Mouse (Mus musculus) kidney, postnatal 10 days (tissue): ENCODE results near the gene Fam171a2.

Source experiments
- DNase-seq: peaks from one replicate; pipeline ENCODE4 v3.0.0; 2021; ENCODE audit warnings: mixed read lengths

Fam171a2 gene

DNA sequence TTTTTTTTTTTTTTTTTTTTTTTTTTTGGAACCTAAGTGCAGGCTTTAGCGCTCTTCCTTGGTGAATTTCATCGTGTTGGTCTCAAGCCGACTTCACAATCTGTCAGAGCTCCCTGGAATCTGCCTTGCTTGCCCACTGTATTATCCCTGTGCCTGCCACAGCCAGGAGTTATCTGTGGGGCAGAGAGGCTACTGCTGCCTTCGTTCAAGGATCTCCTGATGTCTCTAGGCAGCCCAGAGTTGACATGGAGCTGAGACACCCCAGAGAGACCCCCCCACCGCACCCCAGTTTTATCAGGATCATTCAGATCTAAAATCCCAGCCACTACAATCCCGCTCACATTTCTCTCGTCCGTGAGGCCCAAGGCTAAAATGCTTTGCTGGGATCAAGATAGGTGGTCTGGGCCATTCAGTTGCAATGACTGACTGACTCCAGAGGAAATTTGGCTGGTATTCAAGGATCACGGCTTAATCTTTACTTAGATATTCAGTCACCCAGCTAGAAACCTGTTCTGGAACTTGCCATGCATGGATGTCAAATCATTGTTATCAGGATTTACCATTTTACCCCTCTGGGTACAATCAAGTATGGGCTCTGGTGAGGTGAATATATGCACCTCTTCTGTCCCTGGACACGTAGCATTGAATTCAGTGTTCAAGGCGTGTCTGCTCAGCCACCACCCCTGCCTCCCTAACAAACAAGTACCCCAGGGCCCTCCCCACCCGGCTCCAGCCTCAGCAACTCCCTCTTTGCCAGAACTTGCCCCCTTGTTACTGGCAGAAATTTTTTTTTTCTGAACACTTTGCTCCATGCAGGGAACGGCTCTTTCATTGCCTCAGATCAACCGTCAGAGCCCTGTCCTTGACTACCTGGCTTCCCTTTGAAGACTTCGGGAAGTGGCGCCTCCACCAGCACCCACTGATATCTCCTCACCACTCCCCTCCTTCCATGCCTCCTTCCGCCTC is 1.8 kb upstream of the Fam171a2 start:
- no peak for DNase-seq

DNA sequence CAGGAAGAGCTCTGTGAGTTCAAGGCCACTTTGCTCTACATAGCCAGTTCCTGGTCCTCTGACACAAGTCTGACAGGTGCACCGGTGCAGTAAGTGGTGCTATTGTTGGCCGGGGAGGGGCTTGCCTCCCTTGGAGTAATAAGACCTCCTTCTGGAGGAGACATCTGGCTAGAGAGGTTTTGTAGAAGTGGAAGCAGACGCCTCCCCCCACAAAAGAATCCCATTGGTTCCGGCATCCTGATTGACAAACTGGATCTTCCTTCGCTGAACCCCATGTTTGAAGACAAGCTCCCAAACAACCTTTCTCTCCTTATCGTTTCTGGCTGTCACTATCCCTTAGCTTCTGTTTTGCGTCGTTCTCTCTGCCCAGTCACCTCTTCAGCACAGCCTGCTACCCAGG is 845 bp upstream of the Fam171a2 start:
- DNase-seq: no peak

DNA sequence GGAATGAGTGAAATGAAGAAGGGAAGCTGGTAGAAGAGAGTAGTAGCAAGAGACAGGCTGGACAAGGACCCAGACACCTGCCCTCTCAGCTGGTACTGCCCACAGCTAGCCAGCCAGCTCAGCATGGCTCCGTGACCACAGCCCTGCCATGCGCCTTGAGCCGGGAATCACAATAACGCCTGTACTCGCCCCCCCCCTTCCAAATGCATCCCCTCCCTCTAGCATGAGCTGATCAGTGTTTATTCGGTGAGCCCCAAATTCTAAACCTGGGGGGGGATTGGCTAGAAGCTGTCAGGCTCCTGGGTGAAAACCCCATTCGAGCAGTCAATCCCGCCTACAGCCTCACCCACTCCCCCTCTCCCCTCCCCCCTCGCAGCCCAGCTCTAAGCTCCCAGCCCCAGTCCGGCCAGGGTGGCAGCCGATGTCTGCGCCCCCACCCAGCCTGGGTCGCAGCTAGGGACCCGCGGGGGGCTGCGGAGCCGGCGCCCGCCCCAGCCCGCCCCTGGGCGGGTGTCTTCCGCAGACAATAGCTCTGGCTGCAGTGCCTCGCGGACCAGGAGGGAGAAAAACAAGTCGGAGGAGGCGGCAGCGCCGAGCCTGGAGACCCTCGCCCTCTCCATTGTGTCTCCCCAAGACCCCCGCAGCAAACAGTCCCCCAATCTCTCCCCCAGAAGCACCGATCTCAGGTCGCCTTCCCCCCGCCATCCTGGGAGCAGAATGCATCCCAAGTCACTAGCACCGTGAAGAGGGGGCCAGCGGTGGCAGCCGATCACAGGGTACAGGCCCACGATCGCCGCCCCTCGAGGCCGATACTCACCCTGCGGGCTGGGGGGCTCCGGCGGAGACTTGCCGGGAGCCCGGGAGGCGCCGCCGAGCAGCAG is 661 bp downstream of the Fam171a2 start:
- DNase-seq: peak; percentile 76

DNA sequence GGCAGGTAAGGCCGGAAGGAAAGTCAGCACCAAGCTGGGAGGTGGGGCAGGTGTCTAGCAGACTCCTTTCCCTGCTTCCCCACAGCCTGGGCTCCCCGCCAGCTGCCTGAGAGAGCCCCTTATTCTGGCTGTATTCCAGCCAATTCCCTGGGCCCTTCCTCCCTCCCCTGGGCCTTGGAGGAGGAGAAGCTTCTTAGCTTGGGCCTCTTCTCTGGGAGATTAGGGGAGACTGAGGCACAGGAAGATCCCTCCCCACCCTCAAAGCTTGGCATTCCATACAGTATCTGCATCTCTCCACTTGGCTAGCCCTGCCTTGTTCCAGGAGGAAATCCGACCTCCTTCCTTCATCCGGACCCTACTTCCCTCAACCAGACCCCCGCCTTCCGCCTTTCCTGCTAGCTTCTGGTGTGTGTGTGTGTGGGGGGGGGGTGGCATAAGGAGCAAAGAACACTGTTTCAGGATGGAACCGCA is 1.6 kb downstream of the Fam171a2 start:
- peak; percentile 85 for DNase-seq

DNA sequence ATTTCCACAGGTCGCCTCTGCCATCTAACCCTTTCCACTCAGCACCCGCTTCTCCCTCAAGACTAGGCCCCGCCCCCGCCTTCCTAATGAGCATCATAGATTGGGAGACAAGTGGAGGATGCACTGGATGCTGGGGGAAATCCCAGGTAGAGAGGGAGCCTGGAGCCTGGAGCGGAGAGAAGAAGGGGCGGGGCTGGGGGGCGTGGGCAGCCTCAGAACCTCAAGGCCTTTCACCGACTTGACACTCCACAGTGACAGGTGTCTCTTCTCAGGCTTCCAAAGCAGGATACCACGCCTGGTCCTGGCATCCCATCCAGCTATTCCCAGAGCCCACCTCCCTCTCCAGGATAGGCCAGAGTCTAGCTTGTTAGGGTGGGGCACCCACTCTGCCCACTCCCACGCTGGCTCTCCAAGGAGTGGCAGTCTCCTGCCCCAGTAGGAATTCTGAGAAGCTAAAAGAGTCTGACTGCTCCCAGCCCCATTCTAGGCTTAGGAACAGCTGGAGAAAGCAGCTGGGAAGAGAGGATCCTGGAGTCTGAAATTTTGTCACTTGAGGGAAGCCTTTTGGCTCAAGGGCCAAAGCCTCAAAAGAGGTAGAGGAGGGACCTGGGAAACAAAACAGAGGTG is 2.1 kb downstream of the Fam171a2 start:
- DNase-seq: peak; percentile 59

DNA sequence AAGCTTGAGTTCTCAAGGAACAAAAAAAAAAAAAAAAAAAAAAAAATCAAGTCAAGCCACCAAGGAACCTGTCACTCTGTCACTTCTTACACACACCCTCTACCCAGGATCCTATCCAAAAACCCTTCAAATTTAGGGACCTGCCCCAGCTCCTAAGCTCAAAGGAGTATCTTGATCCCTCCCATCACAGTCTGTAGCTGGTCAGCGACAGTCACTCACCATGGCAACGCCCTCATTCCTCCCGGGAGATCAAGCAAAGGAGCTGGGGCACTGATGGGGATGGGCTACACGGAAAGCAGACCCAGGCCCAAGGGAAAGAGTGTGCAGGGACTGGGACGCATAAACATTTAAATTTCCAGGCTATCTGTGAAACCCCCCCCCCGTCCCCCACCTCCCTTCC is 2.7 kb downstream of the Fam171a2 start:
- no peak for DNase-seq

DNA sequence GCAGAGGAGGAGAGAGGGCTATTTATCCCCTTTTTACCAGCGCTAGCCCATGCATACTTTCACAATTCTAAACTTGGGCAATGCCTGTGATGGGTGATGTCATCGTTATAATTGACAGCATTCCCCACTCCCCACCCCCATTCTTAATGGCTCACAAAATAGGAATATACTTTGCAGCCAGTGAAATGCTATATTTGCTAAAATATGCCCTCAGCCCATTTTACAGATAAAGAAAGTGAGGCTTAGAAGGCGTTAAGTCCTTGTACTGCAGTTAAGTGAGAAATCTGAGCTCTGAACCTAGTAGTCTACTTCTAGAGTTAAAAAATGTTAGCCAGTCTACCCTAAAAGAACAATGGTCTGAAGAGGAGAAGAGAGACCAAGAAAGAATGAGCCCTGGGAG is 3.2 kb downstream of the Fam171a2 start:
- DNase-seq: no peak

DNA sequence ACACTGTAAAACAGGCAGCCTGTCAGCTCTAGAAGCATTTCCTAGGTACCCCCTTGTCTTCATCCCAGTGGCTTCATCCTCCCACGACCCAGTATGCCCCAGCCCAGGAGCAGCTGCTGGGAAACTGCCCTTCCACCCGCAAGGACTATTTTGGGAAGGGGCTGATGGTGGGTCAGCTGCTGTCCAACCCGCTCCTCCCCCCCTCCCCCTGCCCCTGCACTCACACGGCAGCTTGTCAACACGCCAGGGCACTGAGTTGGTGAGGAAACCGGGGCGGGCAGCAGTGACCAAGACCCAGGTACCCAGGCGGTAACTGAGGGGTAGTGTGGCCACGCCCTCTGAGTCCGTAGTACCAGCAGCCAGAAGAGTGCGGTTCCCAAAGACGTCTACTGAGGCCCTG is 3.7 kb downstream of the Fam171a2 start:
- peak; percentile 35 for DNase-seq

DNA sequence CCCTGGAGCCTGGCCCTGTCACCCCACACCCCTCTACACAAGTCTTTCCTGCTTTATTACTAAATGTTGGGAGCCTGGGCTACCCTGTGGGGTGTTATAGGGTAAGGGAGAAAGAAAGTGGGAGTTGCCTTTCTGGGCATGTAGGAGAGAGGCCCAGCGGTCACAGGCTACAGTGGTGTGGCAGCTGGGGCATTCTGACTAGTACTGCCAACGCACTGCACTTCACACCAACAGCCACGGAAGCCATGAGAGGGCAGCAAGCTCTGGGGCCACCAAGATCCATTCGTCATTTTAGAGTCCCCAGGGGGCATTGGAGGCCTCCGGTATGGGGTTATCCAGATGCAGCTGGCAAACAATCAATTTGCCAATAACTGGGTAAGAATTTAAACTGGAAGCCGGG is 5.4 kb downstream of the Fam171a2 start:
- no peak for DNase-seq

DNA sequence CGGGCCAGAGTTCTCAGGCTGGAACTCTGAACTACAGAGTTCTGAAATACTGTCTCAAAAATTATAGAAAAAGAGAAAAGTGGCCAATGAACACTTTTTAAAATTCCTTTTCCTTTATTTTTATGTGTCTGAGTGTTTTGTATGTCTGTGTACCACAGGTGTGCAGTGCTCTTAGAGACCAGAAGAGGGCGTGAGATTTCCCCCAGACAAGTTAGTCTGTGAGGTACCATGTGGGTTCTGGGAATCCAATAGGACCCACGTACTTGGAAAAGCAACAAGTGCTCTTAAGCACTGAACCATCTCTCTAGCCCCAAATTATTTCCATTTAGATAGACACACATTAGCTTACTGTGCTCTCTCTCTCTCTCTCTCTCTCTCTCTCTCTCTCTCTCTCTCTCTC is 6.0 kb downstream of the Fam171a2 start:
- DNase-seq: no peak

DNA sequence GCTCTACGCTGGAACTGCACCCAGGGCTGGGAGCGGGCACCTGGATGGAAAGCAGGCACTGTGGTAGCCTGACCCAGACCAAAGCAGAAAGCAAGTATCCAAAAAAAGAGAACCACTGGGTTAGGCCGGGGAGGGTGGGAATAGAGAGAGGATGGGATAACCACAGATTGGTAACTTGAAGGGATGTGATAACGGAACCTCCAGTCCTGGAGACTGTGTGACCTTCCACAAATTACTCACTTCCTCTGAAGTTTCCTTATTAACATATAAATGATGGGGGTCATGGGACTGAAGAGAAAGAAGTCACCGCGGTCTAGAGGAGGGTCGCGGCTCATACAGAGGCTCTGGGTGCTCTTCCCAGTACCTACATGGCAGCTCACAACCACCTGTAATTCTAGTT is 7.2 kb downstream of the Fam171a2 start:
- DNase-seq: no peak

DNA sequence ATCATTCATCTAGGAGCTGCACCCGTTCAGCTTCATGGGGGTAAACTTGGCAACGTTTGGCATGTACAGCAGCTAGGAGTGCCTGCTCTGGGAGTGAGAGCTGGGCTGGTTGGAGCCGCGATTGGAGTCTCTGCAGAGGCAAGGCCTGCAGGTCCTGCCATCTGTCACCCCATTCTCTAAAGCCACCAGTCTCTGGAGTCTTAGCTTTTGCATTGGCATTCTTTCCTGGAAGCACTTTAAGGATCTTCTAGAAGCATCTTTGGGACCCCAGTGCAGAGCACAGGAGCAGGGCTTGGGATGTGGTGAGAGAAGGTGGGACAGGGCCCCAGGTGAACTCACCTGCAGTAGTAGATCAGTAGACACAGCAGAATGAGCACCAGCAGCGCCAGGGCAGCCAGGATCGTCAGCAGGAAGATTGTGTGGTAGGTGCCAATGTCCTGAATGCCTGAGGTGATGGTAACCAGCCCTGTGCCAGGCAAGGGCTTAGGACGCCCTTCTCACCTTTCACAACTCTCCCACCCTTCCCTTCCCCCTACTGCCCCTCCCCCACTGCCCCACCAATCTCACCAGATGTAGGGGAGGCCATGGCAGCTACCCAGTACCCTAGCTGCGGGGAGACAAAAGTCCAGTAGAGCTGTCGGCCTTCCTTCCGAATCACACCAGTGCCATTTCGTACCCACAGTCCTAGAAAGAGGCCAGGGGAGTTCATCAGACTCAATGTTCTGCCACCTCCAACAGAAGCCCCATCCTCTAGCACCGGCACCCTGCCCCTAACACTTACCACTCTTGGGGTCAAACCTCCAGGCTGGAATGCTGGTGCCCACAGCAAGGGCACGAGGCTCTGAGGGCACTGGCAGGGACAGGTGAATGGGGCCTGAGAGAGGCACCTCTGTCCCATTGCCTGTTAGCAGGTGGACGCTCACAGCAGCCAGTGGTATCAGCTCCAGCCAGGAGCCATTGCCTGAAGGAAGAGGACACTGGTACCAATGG is 8.1 kb downstream of the Fam171a2 start:
- DNase-seq: no peak

DNA sequence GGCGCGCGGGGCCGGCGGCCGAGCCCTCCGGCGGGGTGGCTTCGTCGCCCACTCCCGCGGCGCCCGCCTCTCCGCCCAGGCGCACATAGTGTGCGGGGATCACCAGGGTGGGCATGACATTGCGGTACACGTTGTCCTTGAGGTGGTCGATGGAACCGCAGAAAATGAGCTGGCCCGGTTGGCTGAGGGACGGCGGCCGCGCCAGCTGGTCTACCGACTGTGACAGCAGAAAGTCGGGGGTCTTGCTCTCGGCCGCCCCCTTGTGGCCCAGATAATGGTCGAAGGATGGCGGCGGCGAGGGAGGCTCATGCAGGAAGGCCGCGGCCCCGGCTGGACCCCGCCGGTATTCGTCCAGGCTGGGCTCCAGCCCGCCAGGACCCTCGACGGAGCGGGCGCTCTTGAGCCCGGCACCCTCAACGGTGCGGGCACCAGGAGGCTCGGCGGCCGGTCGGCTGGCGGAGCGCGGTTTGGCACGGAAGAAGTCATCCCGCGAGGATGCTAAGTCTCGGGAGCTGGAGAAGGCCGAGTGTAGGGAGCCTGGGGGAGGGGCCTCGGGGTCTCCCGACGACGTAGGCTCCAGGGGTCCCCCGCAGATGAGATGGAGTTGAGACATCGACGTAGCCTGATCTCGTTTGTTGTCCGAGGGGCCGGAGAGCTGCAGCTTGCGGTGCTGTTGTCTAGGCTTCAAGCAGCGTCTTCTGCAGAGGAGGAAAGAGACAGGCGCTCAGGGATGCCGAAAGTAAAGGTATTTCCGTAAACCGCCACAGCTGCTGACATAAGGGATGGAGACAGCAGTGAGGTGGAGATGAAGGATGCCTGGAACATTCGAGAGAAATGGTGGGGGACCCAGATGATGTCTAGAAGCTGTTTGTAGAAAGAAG is 9.0 kb downstream of the Fam171a2 start:
- DNase-seq: peak; percentile 94

DNA sequence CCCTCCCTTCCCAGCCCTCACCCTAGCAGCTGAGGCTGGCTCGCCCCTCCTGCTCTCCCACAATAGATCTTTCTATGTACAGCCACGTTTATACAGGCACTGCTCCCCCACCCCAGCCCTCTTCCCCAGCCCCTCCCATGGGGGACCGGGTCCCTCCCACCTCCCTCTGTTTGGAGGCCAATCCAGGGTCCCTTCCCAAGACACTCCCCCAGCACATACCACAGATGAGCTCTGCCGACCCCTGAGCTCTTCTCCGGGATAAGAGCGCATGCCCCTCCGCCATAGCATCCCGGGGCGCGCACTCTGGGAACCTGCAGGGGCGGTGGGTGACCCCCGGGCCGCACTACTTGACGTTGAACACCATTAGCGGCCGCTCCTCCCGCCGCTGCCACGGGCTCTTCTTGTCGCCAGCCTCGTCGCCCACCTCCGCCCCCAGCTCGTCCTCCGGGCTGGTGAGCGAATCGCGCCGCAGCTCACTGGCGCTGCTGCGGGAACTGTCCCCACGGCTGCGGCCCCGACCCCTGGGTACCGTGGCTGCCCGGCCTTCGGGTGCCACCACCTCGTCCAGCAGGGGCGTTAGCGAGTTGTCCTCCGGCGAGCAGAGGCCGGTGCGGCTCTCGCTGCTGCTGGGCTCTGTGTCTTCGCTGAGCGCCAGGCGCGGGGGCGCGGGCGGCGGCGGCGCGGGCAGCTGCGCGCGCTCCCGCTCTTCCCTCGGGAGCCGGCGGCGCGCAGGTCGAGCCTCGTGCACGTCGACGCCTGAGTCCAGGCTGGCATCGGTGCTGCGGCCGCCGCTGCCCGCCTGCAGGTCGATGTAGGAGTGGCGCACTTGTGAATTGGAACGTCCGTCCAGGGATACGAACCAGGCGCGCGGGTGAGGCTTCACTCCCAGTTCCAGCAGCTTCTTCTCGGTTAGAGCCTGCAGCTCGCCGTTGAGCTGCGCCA is 10.1 kb downstream of the Fam171a2 start:
- peak; percentile 83 for DNase-seq

DNA sequence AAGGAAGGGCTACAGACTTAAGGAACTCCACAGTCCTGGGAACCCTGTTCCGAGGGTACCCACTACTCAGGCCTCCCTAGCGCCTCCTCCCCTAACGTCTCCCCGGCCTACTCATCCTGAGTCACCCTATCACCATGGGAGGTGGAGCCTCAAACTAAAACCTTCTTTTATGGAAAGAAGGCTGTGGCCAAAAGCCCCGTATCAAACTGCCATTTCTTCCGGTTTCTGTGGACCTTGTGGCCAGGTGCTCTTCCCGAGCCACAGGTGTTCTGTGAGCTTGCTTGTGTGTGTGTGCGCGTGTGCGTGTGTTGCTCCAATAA is 11.1 kb downstream of the Fam171a2 start:
- no peak for DNase-seq

DNA sequence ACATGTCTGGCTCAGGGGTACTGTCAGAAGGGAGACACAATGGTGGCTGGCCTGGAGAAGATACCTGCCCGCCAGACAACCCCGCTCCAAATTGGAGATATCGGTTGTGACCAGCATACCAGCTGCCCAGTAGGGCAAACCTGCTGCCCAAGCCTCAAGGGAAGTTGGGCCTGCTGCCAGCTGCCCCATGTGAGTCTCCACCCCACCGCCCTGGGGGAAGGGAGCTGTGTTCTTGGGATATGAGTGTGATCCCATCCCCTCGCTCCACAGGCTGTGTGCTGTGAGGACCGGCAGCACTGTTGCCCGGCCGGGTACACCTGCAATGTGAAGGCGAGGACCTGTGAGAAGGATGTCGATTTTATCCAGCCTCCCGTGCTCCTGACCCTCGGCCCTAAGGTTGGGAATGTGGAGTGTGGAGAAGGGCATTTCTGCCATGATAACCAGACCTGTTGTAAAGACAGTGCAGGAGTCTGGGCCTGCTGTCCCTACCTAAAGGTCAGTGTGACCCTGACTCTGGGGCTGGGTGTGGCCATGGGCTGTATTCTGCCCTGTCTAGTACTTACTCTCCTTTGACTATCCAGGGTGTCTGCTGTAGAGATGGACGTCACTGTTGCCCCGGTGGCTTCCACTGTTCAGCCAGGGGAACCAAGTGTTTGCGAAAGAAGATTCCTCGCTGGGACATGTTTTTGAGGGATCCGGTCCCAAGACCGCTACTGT is 11.6 kb downstream of the Fam171a2 start:
- peak; percentile 75 for DNase-seq

DNA sequence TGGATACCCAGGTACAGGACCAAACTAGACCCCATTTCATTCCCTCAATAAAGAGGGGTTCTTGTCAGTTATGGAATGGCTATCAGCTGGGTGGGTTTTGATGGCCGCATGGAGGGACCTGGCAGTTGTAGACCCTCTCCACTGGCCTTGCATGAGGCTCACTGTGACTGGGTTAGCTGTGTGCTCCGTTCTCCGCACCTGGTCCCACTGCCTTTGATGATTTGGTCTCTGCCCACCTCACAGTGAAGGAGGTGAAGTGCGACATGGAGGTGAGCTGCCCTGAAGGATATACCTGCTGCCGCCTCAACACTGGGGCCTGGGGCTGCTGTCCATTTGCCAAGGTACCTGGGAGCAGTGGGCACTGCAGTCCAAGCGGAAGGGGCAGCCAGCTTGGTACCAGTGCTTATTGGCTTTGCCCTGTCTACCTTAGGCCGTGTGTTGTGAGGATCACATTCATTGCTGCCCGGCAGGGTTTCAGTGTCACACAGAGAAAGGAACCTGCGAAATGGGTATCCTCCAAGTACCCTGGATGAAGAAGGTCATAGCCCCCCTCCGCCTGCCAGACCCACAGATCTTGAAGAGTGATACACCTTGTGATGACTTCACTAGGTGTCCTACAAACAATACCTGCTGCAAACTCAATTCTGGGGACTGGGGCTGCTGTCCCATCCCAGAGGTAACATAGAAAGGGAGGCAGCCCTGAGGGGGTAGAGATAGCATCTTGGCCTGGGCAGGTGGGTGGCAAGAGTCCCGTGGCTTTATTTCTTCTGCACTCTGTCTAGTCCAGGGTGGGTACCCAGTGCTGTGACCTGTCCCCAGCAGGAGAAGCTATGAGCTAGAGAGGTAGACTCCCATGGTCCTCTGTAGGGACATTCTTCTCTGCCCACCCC is 12.4 kb downstream of the Fam171a2 start:
- no peak for DNase-seq

DNA sequence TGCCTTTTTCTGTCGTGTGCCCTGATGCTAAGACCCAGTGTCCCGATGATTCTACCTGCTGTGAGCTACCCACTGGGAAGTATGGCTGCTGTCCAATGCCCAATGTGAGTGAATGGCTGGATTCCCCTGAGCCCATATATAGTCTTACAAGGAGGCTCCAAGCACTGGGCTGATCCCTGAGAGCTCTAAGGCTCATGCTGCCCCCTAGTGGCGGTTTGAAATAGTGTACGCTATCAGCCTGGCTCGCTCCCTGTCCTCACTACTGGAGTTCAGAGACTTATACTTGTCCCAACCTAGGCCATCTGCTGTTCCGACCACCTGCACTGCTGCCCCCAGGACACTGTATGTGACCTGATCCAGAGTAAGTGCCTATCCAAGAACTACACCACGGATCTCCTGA is 13.1 kb downstream of the Fam171a2 start:
- DNase-seq: peak; percentile 93
